15 mouse cellular contexts compared by ENCODE assay signal in the genomic region with DNA sequence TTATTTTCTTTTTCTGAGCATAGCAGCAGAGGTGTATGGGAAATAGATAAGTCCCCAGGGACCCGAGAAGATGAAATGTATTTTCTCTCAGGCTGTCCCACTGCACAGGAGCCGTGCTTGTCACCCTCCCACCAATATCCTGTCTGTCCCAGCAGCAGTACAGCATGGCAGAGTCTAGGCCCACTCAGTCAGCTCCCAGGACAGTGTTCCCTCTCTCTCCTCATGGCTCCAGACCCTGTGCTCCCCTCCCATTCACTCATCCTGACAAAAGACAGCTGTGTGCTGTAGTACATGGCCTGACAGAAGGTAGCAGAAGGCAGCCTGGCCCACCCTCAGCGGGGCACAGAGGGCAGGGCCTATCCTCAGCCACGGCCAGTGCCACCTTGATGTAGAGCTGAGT. TPM values are rescaled to one million over a fixed set of nuclear protein-coding genes. Genes with fewer than 3 reads are reported as not detected.
DNase-seq lines count a peak whose midpoint lies in the region; ATAC-seq and TF ChIP-seq lines count a peak whose summit lies in the region.
"Had no signal": no experiment of that assay in that cellular context is flagged by ENCODE, and none has a peak within 500 bp of the region (broad histone marks: within the 10 kb centered on the region; RNA-seq: fewer than 3 reads in every experiment).

No protein-coding gene starts in this region.

- peaks cover 49% of the 10 kb centered on the region for H3K4me1 ChIP-seq in forebrain, embryonic 13.5 days
- H3K4me1 ChIP-seq in forebrain, embryonic 16.5 days (replicated peaks; ENCODE audit: control insufficient read depth, insufficient read depth, low read length): peaks cover 37% of the 10 kb centered on the region
- no peaks in the 10 kb centered on the region; the same call in 1 of the 2 replicates for H3K4me1 ChIP-seq in lung, embryonic 16.5 days (replicated peaks; ENCODE audit: control insufficient read depth, insufficient read depth, low read length)
- peaks cover 49% of the 10 kb centered on the region for H3K4me1 ChIP-seq in embryonic facial prominence, embryonic 10.5 days
- H3K4me1 ChIP-seq in hindbrain, postnatal 0 days (ENCODE audit: insufficient read depth, low read length): peaks cover 28% of the 10 kb centered on the region

- H3K9ac ChIP-seq in forebrain, embryonic 13.5 days: no peak overlapping the region
- no peak overlapping the region for H3K9ac ChIP-seq in forebrain, embryonic 16.5 days (replicated peaks; ENCODE audit: low read depth, low read length)
- no peak overlapping the region for H3K9ac ChIP-seq in lung, embryonic 16.5 days (ENCODE audit: low read length)
- H3K9ac ChIP-seq in hindbrain, postnatal 0 days (replicated peaks; ENCODE audit: low read length): no peak overlapping the region
- H3K9ac ChIP-seq: limb, embryonic 15.5 days; liver, postnatal 0 days had no signal

- no peak overlapping the region for H3K4me3 ChIP-seq in forebrain, embryonic 13.5 days
- H3K4me3 ChIP-seq in forebrain, embryonic 16.5 days (replicated peaks; ENCODE audit: low read length): no peak overlapping the region
- no peak overlapping the region for H3K4me3 ChIP-seq in lung, embryonic 16.5 days (ENCODE audit: low read length)
- H3K4me3 ChIP-seq in embryonic facial prominence, embryonic 10.5 days: no peak overlapping the region
- no peak overlapping the region for H3K4me3 ChIP-seq in hindbrain, postnatal 0 days (ENCODE audit: low read length)
- H3K4me3 ChIP-seq: limb, embryonic 15.5 days; myocyte had no signal

- peaks cover 32% of the 10 kb centered on the region for H3K36me3 ChIP-seq in forebrain, embryonic 13.5 days (ENCODE audit: poor library complexity, severe bottlenecking)
- peaks cover 3% of the 10 kb centered on the region; the same call in 1 of the 2 replicates for H3K36me3 ChIP-seq in forebrain, embryonic 16.5 days (ENCODE audit: control insufficient read depth, insufficient read depth)
- H3K36me3 ChIP-seq in lung, embryonic 16.5 days (ENCODE audit: control insufficient read depth, insufficient read depth, low read length): no peaks in the 10 kb centered on the region
- 0 out of 2 replicates have a peak, but pooled peaks cover 9% of the 10 kb centered on the region for H3K36me3 ChIP-seq in embryonic facial prominence, embryonic 10.5 days (replicated peaks)
- 0 out of 2 replicates have a peak, but pooled peaks cover 18% of the 10 kb centered on the region for H3K36me3 ChIP-seq in hindbrain, postnatal 0 days (ENCODE audit: insufficient read depth, low read length)
- H3K36me3 ChIP-seq: limb, embryonic 15.5 days had no signal

- WGBS in forebrain, embryonic 13.5 days: 74% methylated on average over 4 of the region's 4 CpGs
- WGBS in forebrain, embryonic 16.5 days: 66% methylated on average over 4 of the region's 4 CpGs
- WGBS in lung, embryonic 16.5 days: 45% methylated on average over 4 of the region's 4 CpGs
- 61% methylated on average over 4 of the region's 4 CpGs for WGBS in embryonic facial prominence, embryonic 10.5 days
- WGBS in hindbrain, postnatal 0 days: 56% methylated on average over 4 of the region's 4 CpGs

- no peak overlapping the region for H3K4me2 ChIP-seq in forebrain, embryonic 13.5 days
- no peak overlapping the region for H3K4me2 ChIP-seq in forebrain, embryonic 16.5 days (ENCODE audit: low read length)
- no peak overlapping the region for H3K4me2 ChIP-seq in lung, embryonic 16.5 days (ENCODE audit: low read depth, low read length)
- no peak overlapping the region for H3K4me2 ChIP-seq in hindbrain, postnatal 0 days (ENCODE audit: low read depth, low read length)
- H3K4me2 ChIP-seq: limb, embryonic 15.5 days had no signal

- no peaks in the 10 kb centered on the region for H3K9me3 ChIP-seq in forebrain, embryonic 13.5 days (replicated peaks)
- no peaks in the 10 kb centered on the region for H3K9me3 ChIP-seq in forebrain, embryonic 16.5 days (ENCODE audit: control insufficient read depth, low read length)
- H3K9me3 ChIP-seq in lung, embryonic 16.5 days (ENCODE audit: control insufficient read depth, low read length): no peaks in the 10 kb centered on the region
- no peaks in the 10 kb centered on the region for H3K9me3 ChIP-seq in embryonic facial prominence, embryonic 10.5 days
- no peaks in the 10 kb centered on the region for H3K9me3 ChIP-seq in hindbrain, postnatal 0 days (ENCODE audit: low read length)
- H3K9me3 ChIP-seq: limb, embryonic 15.5 days had no signal

- TF ChIP-seq CTCF in hindbrain, postnatal 0 days (IDR thresholded peaks at IDR 0.05; ENCODE audit: low read depth): no peak

- peak overlapping the region; percentile 31; the same call in 1 of the 2 replicates for H3K27ac ChIP-seq in forebrain, embryonic 13.5 days
- H3K27ac ChIP-seq in forebrain, embryonic 16.5 days (ENCODE audit: low read length): no peak overlapping the region
- H3K27ac ChIP-seq in lung, embryonic 16.5 days (ENCODE audit: low read length): no peak overlapping the region
- peak overlapping the region; percentile 30; the same call in 1 of the 2 replicates for H3K27ac ChIP-seq in embryonic facial prominence, embryonic 10.5 days (replicated peaks)
- H3K27ac ChIP-seq in hindbrain, postnatal 0 days: no peak overlapping the region
- H3K27ac ChIP-seq: limb, embryonic 15.5 days had no signal

- no peak for DNase-seq in lung, postnatal 10 days
- DNase-seq in embryonic facial prominence, embryonic 10.5 days (ENCODE audit: low spot score): no peak
- no peak for DNase-seq in hindbrain, postnatal 0 days (ENCODE audit: low spot score)
- DNase-seq in layer of hippocampus, adult 18-20 months (ENCODE audit: low spot score in 2 of 2): no peak
- DNase-seq in urinary bladder, postnatal 4 days (ENCODE audit: low spot score in 2 of 2): no peak
- DNase-seq: adrenal gland, postnatal 25 days; cerebellum, adult 18-20 months; kidney, adult 11 months; kidney, postnatal 36 days; liver, postnatal 0 days had no signal

- ATAC-seq in forebrain, embryonic 13.5 days: no peak
- ATAC-seq in forebrain, embryonic 16.5 days: no peak
- ATAC-seq in lung, embryonic 16.5 days (ENCODE audit: low read depth): 0 out of 2 replicates have a peak, but pooled peaks have one; percentile 31
- ATAC-seq in hindbrain, postnatal 0 days: 0 out of 2 replicates have a peak, but pooled peaks have one; percentile 13
- ATAC-seq: liver, postnatal 0 days had no signal

- no peaks in the 10 kb centered on the region for H3K27me3 ChIP-seq in forebrain, embryonic 13.5 days
- H3K27me3 ChIP-seq in forebrain, embryonic 16.5 days (replicated peaks; ENCODE audit: control insufficient read depth, insufficient read depth, low read length): no peaks in the 10 kb centered on the region
- H3K27me3 ChIP-seq in lung, embryonic 16.5 days (ENCODE audit: control insufficient read depth, insufficient read depth, low read depth, low read length): no peaks in the 10 kb centered on the region
- H3K27me3 ChIP-seq in embryonic facial prominence, embryonic 10.5 days (replicated peaks; ENCODE audit: low read depth, poor library complexity, severe bottlenecking): 0 out of 2 replicates have a peak, but pooled peaks cover 3% of the 10 kb centered on the region
- no peaks in the 10 kb centered on the region for H3K27me3 ChIP-seq in hindbrain, postnatal 0 days (ENCODE audit: insufficient read depth, low read length)
- H3K27me3 ChIP-seq: limb, embryonic 15.5 days had no signal

RNA-seq across cellular contexts. Expression of a gene that starts 32.3 kb away (rescaled TPM):
- polyA plus RNA-seq in forebrain, embryonic 13.5 days (2015; fragmentation: Nextera tagmentation; extraction: Ambion mirVana): 38.5 TPM in 2 replicates
- 63.6 and 77.9 TPM in 2 replicates for polyA plus RNA-seq in forebrain, embryonic 16.5 days (2015; fragmentation: Nextera tagmentation; extraction: Ambion mirVana)
- polyA plus RNA-seq in lung, embryonic 16.5 days (2015; fragmentation: Nextera tagmentation; extraction: Ambion mirVana): 3.3 and 3.6 TPM in 2 replicates
- polyA plus RNA-seq in embryonic facial prominence, embryonic 10.5 days (2016; fragmentation: Nextera tagmentation; extraction: Ambion mirVana): 6.8 and 8.4 TPM in 2 replicates
- total RNA-seq in hindbrain, postnatal 0 days (2014; rRNA removed): 210 and 223 TPM in 2 replicates
- 139 and 155 TPM in 2 replicates for polyA plus RNA-seq in hindbrain, postnatal 0 days (2015; fragmentation: Nextera tagmentation; extraction: Ambion mirVana)
- total RNA-seq in layer of hippocampus, adult 18-20 months (2021): 100 to 1,000 TPM; 431 to 437 TPM

RNA-seq across cellular contexts. Expression of a gene that starts 58.1 kb away (rescaled TPM):
- polyA plus RNA-seq in forebrain, embryonic 13.5 days (2015; fragmentation: Nextera tagmentation; extraction: Ambion mirVana): 47.5 and 55.1 TPM in 2 replicates
- 52.5 and 55.9 TPM in 2 replicates for polyA plus RNA-seq in forebrain, embryonic 16.5 days (2015; fragmentation: Nextera tagmentation; extraction: Ambion mirVana)
- polyA plus RNA-seq in lung, embryonic 16.5 days (2015; fragmentation: Nextera tagmentation; extraction: Ambion mirVana): 59.1 and 60.9 TPM in 2 replicates
- 62.8 and 67.6 TPM in 2 replicates for polyA plus RNA-seq in embryonic facial prominence, embryonic 10.5 days (2016; fragmentation: Nextera tagmentation; extraction: Ambion mirVana)
- 55.3 and 58.1 TPM in 2 replicates for total RNA-seq in hindbrain, postnatal 0 days (2014; rRNA removed)
- 43.1 and 44.3 TPM in 2 replicates for polyA plus RNA-seq in hindbrain, postnatal 0 days (2015; fragmentation: Nextera tagmentation; extraction: Ambion mirVana)
- 10 to 100 TPM; 21.1 to 21.7 TPM for total RNA-seq in layer of hippocampus, adult 18-20 months (2021)

Comparison
In these comparisons a context has a peak if more than half of its experiments do, and no peak if none do; other contexts are left out.
1. H3K27ac ChIP-seq: peak in forebrain, embryonic 13.5 days (single experiment) and embryonic facial prominence, embryonic 10.5 days (single experiment); none in forebrain, embryonic 16.5 days (single experiment), lung, embryonic 16.5 days (single experiment) and hindbrain, postnatal 0 days (single experiment).
2. ATAC-seq: peak in lung, embryonic 16.5 days (single experiment) and hindbrain, postnatal 0 days (single experiment); none in forebrain, embryonic 13.5 days (single experiment) and forebrain, embryonic 16.5 days (single experiment).